Mouse (Mus musculus): ENCODE results near the gene Wdr62. TPM values are rescaled to one million over a fixed set of nuclear protein-coding genes. Genes with fewer than 3 reads are reported as not detected.
A peak's percentile ranks its signal among the peaks of the same experiment; 100 is the strongest.

The Wdr62 gene
- polyA plus RNA-seq, 1 experiment from 2014 or later: 8.7 TPM

DNA sequence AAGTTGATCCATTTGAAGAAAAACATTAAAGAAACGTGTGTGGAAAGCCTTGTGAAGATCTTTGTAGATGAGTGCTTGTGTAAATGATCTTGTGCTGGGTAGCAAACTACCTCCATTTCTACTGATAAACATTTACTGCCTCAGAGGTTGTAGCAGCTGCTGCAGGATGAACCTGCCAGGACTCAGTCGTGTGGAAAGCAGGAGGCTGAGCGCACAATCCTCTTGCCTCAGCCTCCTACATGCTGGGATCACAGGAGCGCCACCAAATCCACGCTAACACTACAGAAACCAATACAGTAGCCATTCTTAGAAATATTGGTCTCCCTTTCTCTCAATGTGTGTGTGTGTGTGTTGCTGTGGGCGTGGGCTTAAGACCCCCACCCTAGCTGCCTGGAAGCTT, 7.8 kb upstream of the Wdr62 start:
- no peak overlapping the region for H3K4me2 ChIP-seq (ENCODE audit: low read length)
- H3K27me3 ChIP-seq (ENCODE audit: control insufficient read depth, insufficient read depth, low read length): no peaks in the 10 kb centered on the region; the same call in 1 of the 2 replicates
- H3K4me1 ChIP-seq (ENCODE audit: control insufficient read depth in 2 of 2, insufficient read depth in 2 of 2, low read length in 2 of 2): peaks cover 6% of the 10 kb centered on the region in 2 experiments; a peak in 3 of 4 replicates
- no peak for ATAC-seq (ENCODE audit: insufficient number of reproducible peaks, insufficient read depth, low FRiP score, low read depth)
- WGBS: 62% methylated on average over 6 of the region's 6 CpGs
- H3K9me3 ChIP-seq (ENCODE audit: control insufficient read depth, low read length): no peaks in the 10 kb centered on the region
- no peak overlapping the region for H3K9ac ChIP-seq (ENCODE audit: low read length)
- H3K4me3 ChIP-seq (ENCODE audit: control insufficient read depth in 1 of 2, insufficient read depth in 1 of 2, low read depth in 1 of 2, low read length in 2 of 2): no peak overlapping the region
- no peaks in the 10 kb centered on the region for H3K36me3 ChIP-seq (ENCODE audit: control insufficient read depth, insufficient read depth, low read length)
- no peak overlapping the region for H3K27ac ChIP-seq (replicated peaks in 1 of 2; ENCODE audit: control insufficient read depth in 1 of 2, insufficient read depth in 1 of 2, low read depth in 2 of 2, low read length in 2 of 2)

DNA sequence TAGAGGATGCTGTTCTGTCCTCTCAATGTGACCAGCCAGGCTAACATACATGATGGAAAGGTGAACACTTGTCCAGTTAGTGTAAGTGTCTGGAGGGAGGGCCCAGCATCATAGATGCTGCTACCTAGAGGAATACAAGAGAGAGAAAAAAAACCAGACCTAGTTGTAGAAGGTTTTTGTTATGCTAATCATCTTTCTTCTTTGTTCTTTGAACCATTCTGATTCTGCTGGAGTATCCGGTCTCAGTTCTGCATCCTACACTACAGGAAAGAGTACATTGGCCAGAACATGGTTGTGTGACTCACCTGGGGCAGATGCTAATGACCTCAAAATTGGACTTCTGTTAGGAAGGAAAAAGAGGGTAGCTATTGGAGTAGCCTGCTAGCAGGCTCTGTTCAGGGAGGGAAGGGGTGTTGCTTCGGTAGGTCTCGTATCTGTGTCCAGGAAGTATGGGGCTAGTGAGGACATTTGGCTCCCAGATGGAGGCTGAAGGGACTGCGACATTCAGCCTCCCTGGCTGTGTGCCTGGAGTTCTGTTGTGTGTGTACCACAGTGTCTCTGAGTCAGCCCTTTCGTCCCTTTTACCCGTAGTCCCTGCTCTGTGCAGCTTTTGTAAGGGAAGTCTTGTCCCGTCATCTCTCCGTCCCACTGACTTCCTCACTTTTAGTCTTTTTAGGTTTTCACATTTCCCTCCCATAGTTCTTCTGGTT, 6.6 kb upstream of the Wdr62 start:
- ATAC-seq (ENCODE audit: insufficient number of reproducible peaks, insufficient read depth, low FRiP score, low read depth): no peak
- 0 out of 4 replicates have a peak overlapping the region, but pooled peaks of 1 of the 2 experiments have one; percentile 9 for H3K27ac ChIP-seq (replicated peaks in 1 of 2; ENCODE audit: control insufficient read depth in 1 of 2, insufficient read depth in 1 of 2, low read depth in 2 of 2, low read length in 2 of 2)
- H3K4me1 ChIP-seq (ENCODE audit: control insufficient read depth in 2 of 2, insufficient read depth in 2 of 2, low read length in 2 of 2): peaks cover 6 to 11% of the 10 kb centered on the region in 2 experiments; a peak in 3 of 4 replicates
- no peaks in the 10 kb centered on the region for H3K36me3 ChIP-seq (ENCODE audit: control insufficient read depth, insufficient read depth, low read length)
- 46% methylated on average over 8 of the region's 8 CpGs for WGBS
- no peak overlapping the region for H3K4me2 ChIP-seq (ENCODE audit: low read length)
- H3K4me3 ChIP-seq (ENCODE audit: control insufficient read depth in 1 of 2, insufficient read depth in 1 of 2, low read depth in 1 of 2, low read length in 2 of 2): no peak overlapping the region
- no peaks in the 10 kb centered on the region; the same call in 1 of the 2 replicates for H3K27me3 ChIP-seq (ENCODE audit: control insufficient read depth, insufficient read depth, low read length)
- H3K9me3 ChIP-seq (ENCODE audit: control insufficient read depth, low read length): no peaks in the 10 kb centered on the region
- no peak overlapping the region; the same call in 1 of the 2 replicates for H3K9ac ChIP-seq (ENCODE audit: low read length)

DNA sequence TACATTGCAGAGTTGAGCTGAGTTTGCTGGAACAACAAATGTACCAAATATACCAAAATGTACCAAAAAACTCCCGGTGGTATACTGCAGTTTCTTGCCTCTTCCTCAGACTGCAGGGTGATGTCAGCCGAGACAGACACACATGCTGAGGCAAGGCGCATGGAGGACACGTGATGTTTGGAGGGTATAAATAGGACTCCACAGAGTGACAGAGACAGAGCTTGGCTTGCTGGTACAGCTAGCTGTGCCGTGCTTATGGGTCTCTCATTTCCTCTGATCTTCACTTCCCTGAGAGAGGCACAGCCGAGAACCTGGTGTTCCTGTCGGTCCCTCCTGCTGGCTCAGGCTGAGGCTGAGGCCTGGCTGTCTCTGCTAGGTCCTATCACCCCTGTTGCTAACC, 2.5 kb upstream of the Wdr62 start:
- no peak for ATAC-seq (ENCODE audit: insufficient number of reproducible peaks, insufficient read depth, low FRiP score, low read depth)
- Histone ChIP-seq H3K9ac (ENCODE audit: low read length) (0 out of 2 replicates have a peak overlapping the region, but pooled peaks have one; percentile 21), H3K9me3 (ENCODE audit: control insufficient read depth, low read length) (no peaks in the 10 kb centered on the region), H3K4me2 (ENCODE audit: low read length) (no peak overlapping the region), H3K27me3 (ENCODE audit: control insufficient read depth, insufficient read depth, low read length) (no peaks in the 10 kb centered on the region), H3K27ac (replicated peaks in 1 of 2; ENCODE audit: control insufficient read depth in 1 of 2, insufficient read depth in 1 of 2, low read depth in 2 of 2, low read length in 2 of 2) (no peak overlapping the region), H3K36me3 (ENCODE audit: control insufficient read depth, insufficient read depth, low read length) (no peaks in the 10 kb centered on the region), H3K4me3 (ENCODE audit: control insufficient read depth in 1 of 2, insufficient read depth in 1 of 2, low read depth in 1 of 2, low read length in 2 of 2) (no peak overlapping the region), H3K4me1 (ENCODE audit: control insufficient read depth in 2 of 2, insufficient read depth in 2 of 2, low read length in 2 of 2) (peaks cover 7 to 13% of the 10 kb centered on the region in 2 experiments; a peak in 3 of 4 replicates)
- 49% methylated on average over 7 of the region's 7 CpGs for WGBS

DNA sequence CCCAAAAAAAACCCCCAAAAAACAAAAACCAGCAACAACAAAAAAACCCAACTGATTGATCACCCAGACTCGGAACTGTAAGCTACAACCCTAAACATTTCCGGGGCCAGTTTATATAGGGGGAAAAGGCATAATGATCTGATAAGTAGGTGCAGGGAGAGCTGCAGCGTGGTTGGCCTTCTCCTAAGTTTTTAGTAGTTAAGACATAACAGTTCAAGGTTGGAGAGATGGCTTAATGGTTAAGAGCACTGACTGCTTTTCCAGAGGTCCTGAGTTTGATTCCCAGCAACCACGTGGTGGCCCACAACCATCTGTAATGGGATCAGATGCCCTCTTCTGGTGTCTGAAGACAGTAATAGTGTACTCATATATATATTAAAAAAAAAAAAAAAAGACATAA, 1.3 kb upstream of the Wdr62 start:
- H3K27me3 ChIP-seq (ENCODE audit: control insufficient read depth, insufficient read depth, low read length): no peaks in the 10 kb centered on the region
- H3K27ac ChIP-seq (replicated peaks in 1 of 2; ENCODE audit: control insufficient read depth in 1 of 2, insufficient read depth in 1 of 2, low read depth in 2 of 2, low read length in 2 of 2): peak overlapping the region; percentile 97 to 99; a peak in 3 of 4 replicates
- H3K9me3 ChIP-seq (ENCODE audit: control insufficient read depth, low read length): no peaks in the 10 kb centered on the region
- H3K4me3 ChIP-seq (ENCODE audit: control insufficient read depth in 1 of 2, insufficient read depth in 1 of 2, low read depth in 1 of 2, low read length in 2 of 2): peak overlapping the region in 1 of 2 experiments; percentile 88; a peak in 1 of 4 replicates
- H3K36me3 ChIP-seq (ENCODE audit: control insufficient read depth, insufficient read depth, low read length): 0 out of 2 replicates have a peak, but pooled peaks cover 4% of the 10 kb centered on the region
- H3K9ac ChIP-seq (ENCODE audit: low read length): no peak overlapping the region
- peak overlapping the region; percentile 91; the same call in 1 of the 2 replicates for H3K4me2 ChIP-seq (ENCODE audit: low read length)
- 77% methylated on average over 4 of the region's 4 CpGs for WGBS
- no peak for ATAC-seq (ENCODE audit: insufficient number of reproducible peaks, insufficient read depth, low FRiP score, low read depth)
- peaks cover 7 to 13% of the 10 kb centered on the region in 2 experiments; a peak in 3 of 4 replicates for H3K4me1 ChIP-seq (ENCODE audit: control insufficient read depth in 2 of 2, insufficient read depth in 2 of 2, low read length in 2 of 2)

DNA sequence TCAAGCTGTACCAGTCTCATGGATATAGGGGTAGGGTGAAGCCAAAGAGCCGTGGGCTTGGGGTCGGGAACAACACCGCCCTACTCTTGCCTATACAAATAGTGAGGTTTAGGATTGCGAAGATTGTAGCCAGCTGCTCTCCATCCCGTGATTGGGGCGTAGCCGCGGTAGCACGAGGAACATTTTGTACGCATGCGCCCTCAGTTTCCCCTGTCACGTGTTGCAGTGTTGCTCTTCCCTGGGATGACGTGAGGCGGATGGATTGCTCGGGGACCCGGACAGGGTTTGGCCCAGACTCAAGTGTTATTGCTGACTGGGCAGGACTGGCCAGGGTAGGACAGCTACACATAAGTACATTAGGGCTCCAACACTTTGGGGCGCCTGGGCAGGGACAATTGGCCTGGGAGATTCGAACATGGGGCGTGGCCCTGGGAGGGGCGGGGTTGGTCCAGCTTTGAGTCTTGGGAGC, 485 bp upstream of the Wdr62 start:
- Histone ChIP-seq H3K27me3 (ENCODE audit: control insufficient read depth, insufficient read depth, low read length) (no peaks in the 10 kb centered on the region), H3K9me3 (ENCODE audit: control insufficient read depth, low read length) (no peaks in the 10 kb centered on the region), H3K27ac (replicated peaks in 1 of 2; ENCODE audit: control insufficient read depth in 1 of 2, insufficient read depth in 1 of 2, low read depth in 2 of 2, low read length in 2 of 2) (peak overlapping the region; percentile 97 to 99), H3K36me3 (ENCODE audit: control insufficient read depth, insufficient read depth, low read length) (0 out of 2 replicates have a peak, but pooled peaks cover 4% of the 10 kb centered on the region), H3K9ac (ENCODE audit: low read length) (peak overlapping the region; percentile 76), H3K4me3 (ENCODE audit: control insufficient read depth in 1 of 2, insufficient read depth in 1 of 2, low read depth in 1 of 2, low read length in 2 of 2) (peak overlapping the region; percentile 44 to 88), H3K4me1 (ENCODE audit: control insufficient read depth in 2 of 2, insufficient read depth in 2 of 2, low read length in 2 of 2) (peaks cover 7 to 13% of the 10 kb centered on the region in 2 experiments), H3K4me2 (ENCODE audit: low read length) (peak overlapping the region; percentile 91)
- WGBS: 1% methylated on average over 20 of the region's 20 CpGs
- ATAC-seq (ENCODE audit: insufficient number of reproducible peaks, insufficient read depth, low FRiP score, low read depth): peak; percentile 88

DNA sequence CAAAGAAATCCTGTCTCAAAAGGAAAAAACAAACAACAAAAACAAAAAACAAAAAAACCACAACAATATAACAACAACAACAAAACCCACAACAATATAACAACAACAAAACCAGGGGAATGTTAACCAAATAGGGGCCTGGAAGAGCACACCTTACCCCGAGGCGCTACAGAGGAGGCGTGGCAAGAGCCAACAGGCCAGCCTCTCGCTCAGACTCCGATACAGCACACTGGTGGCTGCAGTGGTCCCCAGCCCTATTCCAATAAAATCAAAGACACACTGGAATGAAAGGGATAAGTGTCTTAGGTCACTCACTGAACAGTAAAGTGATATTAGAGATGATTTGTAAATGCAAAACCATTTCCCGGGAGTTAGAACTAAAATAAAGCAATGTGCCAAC, 683 bp downstream of the Wdr62 start:
- Histone ChIP-seq H3K36me3 (ENCODE audit: control insufficient read depth, insufficient read depth, low read length) (0 out of 2 replicates have a peak, but pooled peaks cover 4% of the 10 kb centered on the region), H3K9ac (ENCODE audit: low read length) (peak overlapping the region; percentile 76), H3K4me1 (ENCODE audit: control insufficient read depth in 2 of 2, insufficient read depth in 2 of 2, low read length in 2 of 2) (peaks cover 13 to 21% of the 10 kb centered on the region in 2 experiments), H3K4me2 (ENCODE audit: low read length) (peak overlapping the region; percentile 91), H3K9me3 (ENCODE audit: control insufficient read depth, low read length) (no peaks in the 10 kb centered on the region), H3K4me3 (ENCODE audit: control insufficient read depth in 1 of 2, insufficient read depth in 1 of 2, low read depth in 1 of 2, low read length in 2 of 2) (peak overlapping the region; percentile 88 to 94), H3K27me3 (ENCODE audit: control insufficient read depth, insufficient read depth, low read length) (no peaks in the 10 kb centered on the region), H3K27ac (replicated peaks in 1 of 2; ENCODE audit: control insufficient read depth in 1 of 2, insufficient read depth in 1 of 2, low read depth in 2 of 2, low read length in 2 of 2) (peak overlapping the region in 1 of 2 experiments; percentile 99; a peak in 3 of 4 replicates)
- 0% methylated on average over 6 of the region's 6 CpGs for WGBS
- ATAC-seq (ENCODE audit: insufficient number of reproducible peaks, insufficient read depth, low FRiP score, low read depth): no peak

DNA sequence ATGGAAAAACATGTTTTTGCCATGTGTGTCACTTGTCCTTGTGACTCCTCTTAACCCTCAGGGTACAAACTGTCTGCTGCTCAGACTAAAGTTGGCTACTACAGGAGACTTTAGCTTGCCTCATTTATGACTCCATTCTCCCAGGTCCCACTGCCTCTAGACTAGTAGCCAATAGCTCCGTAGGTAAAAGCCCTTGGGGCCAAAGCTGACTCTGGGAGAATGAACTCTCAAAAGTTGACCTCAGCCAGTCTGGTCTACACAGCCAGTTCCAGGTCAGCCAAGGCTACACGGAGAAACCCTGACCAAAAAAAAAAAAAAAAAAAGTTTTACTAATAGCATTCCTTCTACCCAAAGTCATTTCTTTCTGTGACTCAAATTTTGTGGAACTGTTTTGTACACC, 1.3 kb downstream of the Wdr62 start:
- Histone ChIP-seq H3K9ac (ENCODE audit: low read length) (no peak overlapping the region), H3K4me1 (ENCODE audit: control insufficient read depth in 2 of 2, insufficient read depth in 2 of 2, low read length in 2 of 2) (peaks cover 13 to 22% of the 10 kb centered on the region in 2 experiments), H3K36me3 (ENCODE audit: control insufficient read depth, insufficient read depth, low read length) (0 out of 2 replicates have a peak, but pooled peaks cover 4% of the 10 kb centered on the region), H3K9me3 (ENCODE audit: control insufficient read depth, low read length) (no peaks in the 10 kb centered on the region), H3K4me3 (ENCODE audit: control insufficient read depth in 1 of 2, insufficient read depth in 1 of 2, low read depth in 1 of 2, low read length in 2 of 2) (peak overlapping the region in 1 of 2 experiments; percentile 88; a peak in 2 of 4 replicates), H3K27ac (replicated peaks in 1 of 2; ENCODE audit: control insufficient read depth in 1 of 2, insufficient read depth in 1 of 2, low read depth in 2 of 2, low read length in 2 of 2) (no peak overlapping the region), H3K4me2 (ENCODE audit: low read length) (peak overlapping the region; percentile 91), H3K27me3 (ENCODE audit: control insufficient read depth, insufficient read depth, low read length) (no peaks in the 10 kb centered on the region)
- ATAC-seq (ENCODE audit: insufficient number of reproducible peaks, insufficient read depth, low FRiP score, low read depth): no peak
- 59% methylated on average over 2 of the region's 2 CpGs for WGBS

All from heart, embryonic 14.5 days (tissue).